Mouse (Mus musculus): Measurements from ENCODE around the gene Sftpa1. TPM values are rescaled to one million over a fixed set of nuclear protein-coding genes. Genes with fewer than 3 reads are reported as not detected.
A peak's percentile ranks its signal among the peaks of the same experiment; 100 is the strongest.

Gene Sftpa1
- polyA plus RNA-seq, 1 experiment from 2014 or later, result 0.02 TPM

DNA sequence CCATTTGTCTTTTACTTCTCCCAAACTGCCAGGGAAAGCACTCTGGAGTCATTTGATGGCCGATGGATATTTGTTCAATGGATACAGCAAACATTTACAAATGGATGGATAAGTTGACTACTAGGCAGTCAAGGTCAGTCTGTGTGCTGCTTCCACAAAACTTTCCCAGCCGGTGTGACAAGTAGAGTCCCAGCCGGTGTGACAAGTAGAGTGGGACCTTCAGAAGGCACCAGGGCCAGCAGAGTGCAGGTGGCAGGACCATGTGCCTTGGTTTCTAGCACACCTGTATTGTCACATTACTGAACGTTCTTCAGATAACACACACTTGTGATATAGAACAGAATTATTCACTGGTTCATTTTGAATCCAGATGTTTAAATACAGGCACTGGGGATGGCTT lies 28.5 kb downstream of the Sftpa1 start:
- Histone ChIP-seq H3K9me3 (replicated peaks) (no peaks in the 10 kb centered on the region), H3K27ac (replicated peaks) (peak overlapping the region; percentile 52), H3K4me1 (replicated peaks) (0 out of 2 replicates have a peak, but pooled peaks cover 4% of the 10 kb centered on the region), H3K4me3 (replicated peaks) (no peak overlapping the region), H3K9ac (no peak overlapping the region), H3K4me2 (no peak overlapping the region), H3K36me3 (replicated peaks) (no peaks in the 10 kb centered on the region), H3K27me3 (no peaks in the 10 kb centered on the region)
- ATAC-seq (ENCODE audit: insufficient read depth), result peak; percentile 35; the same call in 1 of the 2 replicates
- 60% methylated on average over 4 of the region's 4 CpGs for WGBS (ENCODE audit: insufficient replicate concordance)

DNA sequence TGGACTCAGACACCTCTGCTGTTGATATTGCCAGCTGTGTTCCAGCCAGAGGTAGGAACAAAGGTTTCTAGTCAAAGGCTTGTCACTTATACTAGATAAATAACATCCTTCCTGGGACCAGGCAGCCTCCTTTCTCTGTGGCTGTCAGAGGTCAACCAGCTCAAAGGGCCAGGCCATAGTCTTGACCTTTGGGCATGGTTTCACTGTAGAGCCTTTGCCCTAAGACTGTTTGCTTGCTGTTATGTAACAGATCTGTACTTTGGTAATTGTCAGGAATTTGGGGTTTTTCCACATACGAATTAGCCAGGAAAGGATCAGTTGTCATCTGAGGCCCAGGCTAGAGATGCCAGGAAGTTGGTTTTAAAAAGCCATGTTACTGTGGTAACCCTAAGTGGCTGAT lies 29.2 kb downstream of the Sftpa1 start:
- H3K4me3 ChIP-seq (replicated peaks), result no peak overlapping the region
- no peak overlapping the region for H3K4me2 ChIP-seq
- H3K27me3 ChIP-seq, result no peaks in the 10 kb centered on the region
- WGBS (ENCODE audit: insufficient replicate concordance), result 30% methylated on average over 1 of the region's 1 CpGs
- 0 out of 2 replicates have a peak, but pooled peaks cover 4% of the 10 kb centered on the region for H3K4me1 ChIP-seq (replicated peaks)
- peak; percentile 86 for ATAC-seq (ENCODE audit: insufficient read depth)
- H3K27ac ChIP-seq (replicated peaks), result peak overlapping the region; percentile 61
- no peaks in the 10 kb centered on the region for H3K9me3 ChIP-seq (replicated peaks)
- H3K9ac ChIP-seq, result no peak overlapping the region
- H3K36me3 ChIP-seq (replicated peaks), result no peaks in the 10 kb centered on the region

DNA sequence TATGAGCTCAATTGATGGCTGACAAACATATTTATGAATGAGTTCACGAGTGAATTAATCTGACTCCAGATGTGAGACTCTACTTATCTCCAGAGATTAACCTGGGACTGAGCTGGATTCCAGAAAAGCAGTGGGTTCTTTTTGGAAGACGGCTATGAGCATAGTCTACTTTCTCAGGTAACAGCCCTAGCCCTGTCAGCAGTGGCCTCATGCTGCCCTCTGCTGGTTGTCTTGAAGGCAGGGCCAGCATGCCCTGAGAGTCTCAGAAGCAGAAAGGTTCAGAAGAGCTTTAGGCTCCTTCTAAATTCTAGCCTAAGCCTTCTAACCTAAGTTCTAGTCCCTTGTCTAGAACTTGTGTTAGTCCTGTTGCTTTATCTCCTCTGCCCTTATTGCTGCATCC lies 31.1 kb downstream of the Sftpa1 start:
- Histone ChIP-seq H3K36me3 (replicated peaks) (no peaks in the 10 kb centered on the region), H3K27me3 (no peaks in the 10 kb centered on the region), H3K4me1 (replicated peaks) (0 out of 2 replicates have a peak, but pooled peaks cover 4% of the 10 kb centered on the region), H3K27ac (replicated peaks) (no peak overlapping the region), H3K4me2 (no peak overlapping the region), H3K9ac (no peak overlapping the region), H3K4me3 (replicated peaks) (no peak overlapping the region), H3K9me3 (replicated peaks) (no peaks in the 10 kb centered on the region)
- ATAC-seq (ENCODE audit: insufficient read depth), result no peak
- 8% methylated on average over 2 of the region's 2 CpGs for WGBS (ENCODE audit: insufficient replicate concordance)

DNA sequence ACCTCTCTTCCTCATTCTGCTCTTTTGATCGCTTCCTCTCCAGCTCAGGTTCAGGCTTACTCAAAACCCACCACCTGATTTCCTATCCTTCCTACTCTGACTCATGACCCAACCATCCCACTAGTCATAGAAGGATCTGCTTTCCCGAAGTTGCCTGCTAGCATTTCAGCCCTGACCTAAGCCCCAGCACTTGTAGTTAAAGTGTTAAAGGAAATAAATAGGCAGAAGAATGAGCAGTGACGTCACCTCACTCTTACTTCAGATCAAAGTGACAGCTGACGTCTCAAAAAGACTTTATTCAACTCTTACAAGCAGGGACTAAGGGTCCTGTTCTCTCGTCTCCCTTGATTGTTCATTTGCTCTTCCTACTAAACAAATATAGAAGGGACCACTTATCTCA lies 35.7 kb downstream of the Sftpa1 start:
- no peaks in the 10 kb centered on the region for H3K27me3 ChIP-seq
- 32% methylated on average over 5 of the region's 5 CpGs for WGBS (ENCODE audit: insufficient replicate concordance)
- H3K36me3 ChIP-seq (replicated peaks), result no peaks in the 10 kb centered on the region
- ATAC-seq (ENCODE audit: insufficient read depth), result no peak
- H3K4me2 ChIP-seq, result no peak overlapping the region
- no peak overlapping the region for H3K27ac ChIP-seq (replicated peaks)
- no peak overlapping the region for H3K9ac ChIP-seq
- no peak overlapping the region for H3K4me3 ChIP-seq (replicated peaks)
- no peaks in the 10 kb centered on the region for H3K9me3 ChIP-seq (replicated peaks)
- H3K4me1 ChIP-seq (replicated peaks), result no peaks in the 10 kb centered on the region

DNA sequence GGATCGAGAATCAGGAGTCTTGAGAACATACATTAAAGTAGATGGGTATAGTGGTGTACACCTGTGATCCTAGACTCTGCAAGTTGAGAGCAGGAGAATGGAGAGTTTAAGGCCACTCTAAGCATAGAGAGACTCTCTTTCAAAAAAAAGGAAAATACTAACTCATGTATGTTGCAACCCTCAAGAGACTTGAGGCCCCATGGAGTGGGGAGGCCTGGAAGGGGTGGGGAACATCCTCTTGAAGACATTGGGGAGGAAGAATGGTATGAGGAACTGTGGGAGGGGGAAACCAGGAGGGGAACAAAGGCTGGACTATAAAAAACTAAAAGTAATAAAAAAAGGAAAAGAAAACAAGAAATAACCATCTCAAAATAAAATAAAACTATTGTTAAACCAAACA lies 37.0 kb downstream of the Sftpa1 start:
- no peak for ATAC-seq (ENCODE audit: insufficient read depth)

DNA sequence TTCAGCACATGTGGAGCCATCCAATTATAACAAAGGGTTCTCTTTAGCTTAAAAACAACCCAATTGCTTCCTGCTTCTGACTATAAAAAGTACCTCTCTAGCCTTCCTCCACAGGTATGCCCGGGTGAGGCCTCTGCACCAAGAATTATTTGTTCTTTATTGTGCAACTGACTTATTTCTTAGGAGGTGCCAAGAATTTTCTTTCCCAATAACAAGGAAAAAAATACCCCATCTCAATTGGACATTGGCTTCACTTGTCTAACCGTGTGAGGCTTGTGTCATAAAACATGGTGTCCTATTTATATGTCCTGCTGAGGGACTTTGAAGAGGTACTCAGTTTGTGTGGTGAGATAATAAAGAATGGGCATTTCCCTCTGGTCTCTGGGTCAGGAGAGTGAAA lies 38.9 kb downstream of the Sftpa1 start:
- Histone ChIP-seq H3K27ac (replicated peaks) (no peak overlapping the region), H3K27me3 (no peaks in the 10 kb centered on the region), H3K9me3 (replicated peaks) (no peaks in the 10 kb centered on the region), H3K36me3 (replicated peaks) (no peaks in the 10 kb centered on the region), H3K4me1 (replicated peaks) (no peaks in the 10 kb centered on the region), H3K9ac (no peak overlapping the region), H3K4me3 (replicated peaks) (no peak overlapping the region), H3K4me2 (no peak overlapping the region)
- WGBS (ENCODE audit: insufficient replicate concordance), result 38% methylated on average over 2 of the region's 2 CpGs
- no peak for ATAC-seq (ENCODE audit: insufficient read depth)

More for the DNA sequence above, 37.0 kb downstream of the Sftpa1 start:
- H3K4me1 ChIP-seq (replicated peaks), result no peaks in the 10 kb centered on the region
- no peak overlapping the region for H3K4me2 ChIP-seq
- no peak overlapping the region for H3K27ac ChIP-seq (replicated peaks)
- no peaks in the 10 kb centered on the region for H3K36me3 ChIP-seq (replicated peaks)
- H3K4me3 ChIP-seq (replicated peaks), result no peak overlapping the region
- WGBS (ENCODE audit: insufficient replicate concordance), result 72% methylated on average over 1 of the region's 1 CpGs
- no peaks in the 10 kb centered on the region for H3K9me3 ChIP-seq (replicated peaks)
- no peaks in the 10 kb centered on the region for H3K27me3 ChIP-seq
- H3K9ac ChIP-seq, result no peak overlapping the region

DNA sequence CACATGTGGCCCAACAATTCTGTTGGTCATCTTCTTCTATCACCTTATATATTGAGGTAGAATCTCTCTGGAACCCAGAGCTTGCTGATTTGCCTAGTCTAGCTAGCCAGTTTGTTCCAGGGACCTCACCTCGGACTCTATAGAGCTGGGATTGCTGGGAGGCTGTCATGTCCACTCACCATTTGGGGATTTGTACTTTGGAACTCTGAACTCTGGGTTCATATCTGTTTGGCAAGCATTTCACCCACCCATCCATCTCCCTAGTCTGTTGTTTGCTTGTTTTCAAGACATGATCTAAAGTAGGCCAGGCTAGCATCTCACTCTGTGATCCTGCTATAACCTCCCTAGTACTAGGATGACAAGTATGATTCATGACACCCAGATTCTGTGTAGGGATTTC lies 43.2 kb downstream of the Sftpa1 start:
- ATAC-seq (ENCODE audit: insufficient read depth), result no peak
- 17% methylated on average over 1 of the region's 1 CpGs for WGBS (ENCODE audit: insufficient replicate concordance)

DNA sequence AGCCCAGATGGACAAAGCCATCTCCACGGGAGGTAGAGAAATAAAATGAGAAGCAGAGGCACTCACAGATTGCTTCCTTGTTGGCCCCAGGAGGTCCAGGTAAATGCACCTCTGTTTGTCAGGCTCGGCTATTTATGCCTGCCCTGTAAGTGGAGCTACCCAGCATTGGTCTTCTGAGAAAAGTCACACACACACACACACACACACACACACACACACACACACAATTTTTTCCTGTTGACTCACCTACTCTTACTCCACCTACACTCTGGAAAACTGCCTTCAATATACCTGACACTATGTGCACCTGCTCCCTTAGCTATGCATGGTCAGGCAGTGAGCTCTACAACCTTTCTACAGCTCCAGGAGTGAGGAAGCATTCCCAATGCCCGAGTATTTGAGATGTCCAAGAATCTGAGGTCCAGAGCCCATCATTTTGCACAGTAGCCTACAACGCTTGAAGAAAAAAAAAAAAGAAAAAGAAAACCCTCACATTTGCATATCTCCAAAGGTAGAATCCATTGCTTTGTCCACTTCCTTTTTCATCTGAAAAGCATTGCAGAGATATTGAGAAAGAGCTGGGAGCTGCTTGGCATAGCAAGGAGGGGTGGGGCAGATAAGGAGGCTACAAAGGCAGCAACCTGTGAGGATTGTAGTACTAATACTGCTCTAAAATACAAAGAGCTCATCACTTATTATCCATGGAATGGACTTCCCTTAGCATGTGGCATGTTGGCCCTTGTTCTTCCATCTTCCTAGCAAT lies 53.7 kb downstream of the Sftpa1 start, which contains the start of gene Sftpd:
Sftpd (minus strand) TSS at position 91 of the 763 bp plus-strand sequence.
- H3K9ac ChIP-seq, result no peak within 1 kb of the TSS
- whole genome bisulfite sequencing (ENCODE audit: insufficient replicate concordance), result 43% methylated on average over 4 of the region's 4 CpGs

More for the DNA sequence above, 43.2 kb downstream of the Sftpa1 start:
- Histone ChIP-seq H3K9ac (no peak overlapping the region), H3K4me2 (no peak overlapping the region), H3K36me3 (replicated peaks) (no peaks in the 10 kb centered on the region), H3K27ac (replicated peaks) (no peak overlapping the region), H3K9me3 (replicated peaks) (no peaks in the 10 kb centered on the region), H3K4me1 (replicated peaks) (no peaks in the 10 kb centered on the region), H3K4me3 (replicated peaks) (no peak overlapping the region), H3K27me3 (no peaks in the 10 kb centered on the region)

More for the DNA sequence above, 53.7 kb downstream of the Sftpa1 start, which contains the start of gene Sftpd:
- Histone ChIP-seq H3K4me3 (replicated peaks) (no peak within 1 kb of the TSS), H3K4me2 (no peak within 1 kb of the TSS), H3K36me3 (replicated peaks) (no peaks in the 10 kb centered on the region), H3K27ac (replicated peaks) (no peak within 1 kb of the TSS), H3K4me1 (replicated peaks) (no peaks in the 10 kb centered on the region), H3K27me3 (no peaks in the 10 kb centered on the region), H3K9me3 (replicated peaks) (no peaks in the 10 kb centered on the region)
- ATAC-seq (ENCODE audit: insufficient read depth), result no peak

Other genes starting within 250 kb of the Sftpa1 start
- 0.03 and 0.10 TPM in 2 replicates for gene Sh2d4b, start 238.5 kb upstream of the Sftpa1 start, polyA plus RNA-seq (2015; fragmentation: Nextera tagmentation; extraction: Ambion mirVana)
- 28.8 and 34.6 TPM in 2 replicates for gene Tspan14, start 165.0 kb upstream of the Sftpa1 start, polyA plus RNA-seq (2015; fragmentation: Nextera tagmentation; extraction: Ambion mirVana)
- gene Fam213a, start 118.0 kb upstream of the Sftpa1 start, polyA plus RNA-seq (2015; fragmentation: Nextera tagmentation; extraction: Ambion mirVana), result 69.5 and 77.2 TPM in 2 replicates
- not detected in 2 replicates for gene Dydc2, start 62.6 kb upstream of the Sftpa1 start, polyA plus RNA-seq (2015; fragmentation: Nextera tagmentation; extraction: Ambion mirVana)
- not detected in 2 replicates for gene Dydc1, start 58.9 kb upstream of the Sftpa1 start, polyA plus RNA-seq (2015; fragmentation: Nextera tagmentation; extraction: Ambion mirVana)
- gene Mat1a, start 26.7 kb upstream of the Sftpa1 start, polyA plus RNA-seq (2015; fragmentation: Nextera tagmentation; extraction: Ambion mirVana), result 55.9 and 83.9 TPM in 2 replicates
- 32.3 and 33.2 TPM in 2 replicates for gene Mbl1, start 19.7 kb downstream of the Sftpa1 start, polyA plus RNA-seq (2015; fragmentation: Nextera tagmentation; extraction: Ambion mirVana)
- 0.20 and 0.41 TPM in 2 replicates for gene Sftpd, start 53.4 kb downstream of the Sftpa1 start, polyA plus RNA-seq (2015; fragmentation: Nextera tagmentation; extraction: Ambion mirVana)
- gene Gm2832, start 147.0 kb downstream of the Sftpa1 start, polyA plus RNA-seq (2015; fragmentation: Nextera tagmentation; extraction: Ambion mirVana), result not detected in 2 replicates
- not detected in 2 replicates for gene Gm5798, start 216.8 kb downstream of the Sftpa1 start, polyA plus RNA-seq (2015; fragmentation: Nextera tagmentation; extraction: Ambion mirVana)